Mouse (Mus musculus) right cerebral cortex, adult 18-20 months (tissue): ENCODE measurements at regions not wholly inside any gene's neighbourhood (a gene's known extent, or its start where the extent isn't known, plus 50 kb on each side); places are given as distances from the start of the nearest gene placed in this dataset.

ENCODE experiments used
- DNase-seq: peaks from one replicate; pipeline ENCODE4 v3.0.0; 2022; ENCODE audit warnings: mixed read lengths

DNA sequence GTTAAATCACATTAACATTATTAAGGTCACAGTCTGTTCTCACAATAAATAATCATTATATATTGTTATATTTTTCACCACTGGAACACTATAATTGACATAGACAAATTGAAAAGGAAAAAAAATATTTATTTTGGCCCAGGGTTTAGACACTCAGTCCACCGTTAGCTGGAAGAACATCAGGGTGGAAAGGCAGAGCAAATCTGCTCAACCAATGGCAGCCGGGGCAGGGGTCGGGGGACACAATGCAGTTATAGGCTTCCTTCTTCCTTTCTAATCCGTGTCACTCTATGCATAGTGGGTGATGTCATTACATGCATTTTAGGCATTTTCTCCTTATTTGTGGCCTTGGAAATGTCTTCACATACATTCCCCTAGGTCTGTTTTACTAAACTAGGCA lies 552.8 kb upstream of the Tenm3 start:
- DNase-seq: no peak

DNA sequence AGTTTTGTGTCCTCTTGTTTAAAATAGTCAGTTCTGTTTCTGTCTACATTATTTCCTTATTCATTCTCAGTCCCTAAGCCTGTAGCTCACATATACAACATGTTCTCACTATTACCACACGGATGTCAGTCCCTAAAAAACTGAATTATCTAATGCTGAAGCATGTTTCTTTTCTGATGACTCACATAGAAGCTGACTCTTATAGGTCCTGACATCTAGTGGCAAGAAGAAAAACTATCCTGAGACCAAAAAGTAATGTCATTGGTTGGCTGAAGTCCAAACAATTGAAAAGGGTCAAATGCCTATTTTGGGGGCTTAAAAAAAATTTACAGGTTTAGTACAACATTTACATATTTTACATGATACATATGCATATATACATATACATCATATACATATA lies 551.3 kb upstream of the Tenm3 start:
- DNase-seq: no peak

DNA sequence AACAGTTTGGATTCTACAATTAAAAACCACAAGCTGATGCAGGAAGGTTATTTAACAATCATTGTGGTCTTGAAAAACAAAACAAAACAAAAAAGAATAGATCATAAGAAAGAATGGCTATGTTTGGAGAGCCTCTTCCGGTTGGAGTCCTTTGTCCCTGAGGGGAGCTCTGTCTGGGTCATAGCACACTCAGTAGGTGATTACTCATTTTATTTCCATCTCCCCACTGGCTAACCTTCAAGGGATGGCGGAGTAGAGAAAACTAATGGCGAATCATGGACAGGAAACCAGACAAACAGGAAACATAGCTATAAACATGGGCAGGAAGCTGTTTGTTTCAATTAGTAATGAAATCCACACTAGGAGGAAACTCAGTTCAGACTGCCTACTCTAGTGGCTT lies 545.8 kb upstream of the Tenm3 start:
- DNase-seq: no peak

DNA sequence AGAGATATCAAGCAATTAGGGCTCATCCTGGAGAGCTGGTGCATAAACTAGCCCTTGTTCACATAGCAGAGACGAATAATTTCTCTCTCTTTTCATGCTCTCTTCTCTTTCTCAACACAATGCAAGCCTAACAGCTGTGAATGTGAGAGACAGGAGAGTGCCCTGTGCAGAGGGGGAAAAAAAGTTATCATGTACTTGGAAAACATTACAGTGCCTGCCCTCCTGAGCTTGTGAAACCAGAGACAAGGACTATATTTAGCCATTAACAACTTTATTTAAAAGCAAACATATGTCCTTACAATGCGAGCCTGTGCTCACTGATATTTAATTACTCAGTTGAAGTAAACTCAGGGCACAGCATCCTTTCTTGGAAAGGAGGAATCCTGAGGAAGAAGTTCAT lies 543.8 kb upstream of the Tenm3 start:
- no peak for DNase-seq

DNA sequence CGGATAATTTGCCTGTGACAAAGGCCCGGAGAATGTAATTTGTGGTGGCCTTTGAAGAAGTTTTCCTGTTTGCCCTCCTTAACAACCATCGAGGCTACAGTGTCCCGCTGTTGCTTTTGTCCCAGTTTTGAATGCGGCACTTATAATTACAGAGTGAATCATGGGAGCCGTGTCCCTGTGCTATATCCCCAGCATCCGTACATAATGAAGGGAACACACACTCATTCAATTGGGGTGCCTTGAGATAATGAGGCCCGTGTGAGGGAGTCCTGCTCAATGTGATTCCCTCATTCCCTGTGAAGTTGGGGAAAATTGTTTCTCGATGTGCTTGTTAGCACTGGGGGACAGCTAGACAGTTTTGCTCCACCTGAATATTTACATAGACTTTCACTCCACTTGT lies 528.9 kb upstream of the Tenm3 start:
- DNase-seq: no peak

DNA sequence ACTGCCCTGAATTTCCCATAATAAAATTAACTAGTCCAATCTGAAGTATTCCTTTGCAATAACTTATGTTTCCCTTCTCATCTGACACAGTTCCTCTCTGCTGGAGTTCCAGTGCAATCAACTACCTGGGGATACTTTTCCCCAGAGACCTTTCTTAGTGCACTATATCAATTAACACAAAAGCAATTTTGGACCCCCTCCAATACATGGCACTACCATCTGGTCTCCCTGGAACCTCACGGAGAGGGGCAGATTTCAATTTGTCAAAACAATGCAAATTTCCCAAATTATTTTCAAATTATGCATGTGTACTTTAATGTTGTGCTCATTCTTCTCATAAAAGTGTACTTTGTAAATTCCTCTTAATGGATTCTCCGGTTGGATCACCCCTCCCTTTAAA lies 518.9 kb upstream of the Tenm3 start:
- DNase-seq: no peak

DNA sequence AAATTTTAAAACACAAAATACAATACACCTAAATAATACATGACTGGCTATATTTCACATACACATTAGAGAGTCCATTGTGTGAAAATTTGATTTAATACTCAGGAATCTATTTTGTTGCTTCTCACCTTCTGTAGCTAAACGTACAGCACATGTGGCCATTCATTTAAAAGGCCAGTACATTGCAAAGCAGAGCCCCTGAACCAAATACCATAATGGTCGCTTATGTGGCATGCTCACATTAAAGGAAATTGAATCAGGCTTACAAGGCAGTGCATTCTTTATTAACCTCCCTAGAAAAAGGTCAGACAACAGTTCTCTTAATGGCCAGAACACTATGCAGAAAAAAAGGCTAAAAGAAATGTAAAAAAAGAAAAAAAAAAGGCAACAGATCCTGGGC lies 517.7 kb upstream of the Tenm3 start:
- DNase-seq: no peak

DNA sequence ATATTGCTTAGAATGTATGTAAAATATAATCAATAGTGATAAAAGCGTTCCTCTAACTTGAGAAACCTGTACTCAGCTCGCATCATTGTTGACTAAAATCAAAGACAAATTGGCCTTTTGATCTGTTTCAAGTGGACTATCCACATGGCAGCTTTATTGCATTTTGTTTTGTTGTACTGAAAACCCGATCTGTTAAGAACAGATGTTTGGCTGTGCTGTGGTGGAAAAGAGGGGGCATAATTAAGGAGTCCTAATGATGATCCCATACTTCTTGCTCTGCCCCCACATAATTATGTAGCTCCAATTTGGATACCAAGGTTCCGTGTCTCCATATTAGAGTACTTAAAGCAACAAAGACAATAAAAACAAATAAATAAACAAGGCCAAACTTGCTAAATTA lies 516.4 kb upstream of the Tenm3 start:
- DNase-seq: no peak

DNA sequence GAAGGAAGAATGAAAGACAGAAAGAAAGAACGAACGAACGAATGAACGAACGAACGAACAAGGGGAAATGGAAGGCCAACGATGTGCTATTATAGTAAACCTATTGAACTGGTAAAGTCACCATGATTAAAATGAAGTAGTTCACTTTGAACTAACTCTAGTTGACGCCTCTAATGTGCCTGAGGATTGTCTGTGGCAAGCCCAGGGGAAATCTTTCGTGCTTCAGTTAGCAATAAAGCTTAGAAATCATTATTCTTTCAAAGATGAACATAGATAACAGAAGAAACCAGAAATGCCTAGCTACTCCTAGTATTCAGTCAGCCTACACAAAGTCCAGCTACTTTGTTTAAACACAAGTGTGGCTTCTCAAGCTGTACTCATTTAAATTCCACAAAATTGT lies 515.9 kb upstream of the Tenm3 start:
- no peak for DNase-seq

DNA sequence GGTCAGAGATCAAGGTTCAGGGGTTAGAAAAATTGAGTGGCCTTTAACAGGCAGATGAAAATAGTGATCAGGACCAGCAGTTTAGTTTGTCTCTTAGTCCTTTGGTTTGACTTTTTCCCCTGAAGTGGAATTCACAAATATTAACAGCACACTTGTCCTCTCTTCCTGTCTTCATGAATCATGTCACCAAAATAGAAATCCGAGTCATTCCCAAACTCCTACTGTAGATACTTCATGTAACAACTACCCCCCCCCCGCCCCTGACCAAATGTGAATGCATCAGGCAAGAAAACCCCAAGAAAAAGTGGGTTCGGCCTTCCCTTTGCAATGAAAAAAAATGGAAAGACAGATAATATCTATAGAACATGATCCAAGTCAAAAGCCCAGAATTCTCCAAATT lies 504.9 kb upstream of the Tenm3 start:
- no peak for DNase-seq

DNA sequence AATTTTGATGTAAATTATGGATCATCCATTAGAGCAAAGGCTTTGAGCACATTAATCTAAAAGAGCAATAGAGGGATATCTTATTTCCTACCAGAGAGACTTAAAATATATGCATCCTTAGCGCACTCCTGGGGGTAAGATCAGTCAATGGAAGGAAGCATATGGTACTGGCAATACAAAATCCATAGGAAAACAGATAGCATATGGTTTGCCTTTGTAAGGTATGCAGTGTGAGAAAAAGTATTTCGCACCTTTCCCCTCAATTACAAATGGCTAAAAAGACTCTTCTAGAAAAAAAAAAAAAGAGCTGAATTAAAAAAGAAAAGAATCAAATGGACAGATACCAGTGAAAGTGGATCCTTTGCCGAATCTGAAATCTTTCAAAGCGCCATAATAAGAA lies 495.0 kb upstream of the Tenm3 start:
- no peak for DNase-seq

DNA sequence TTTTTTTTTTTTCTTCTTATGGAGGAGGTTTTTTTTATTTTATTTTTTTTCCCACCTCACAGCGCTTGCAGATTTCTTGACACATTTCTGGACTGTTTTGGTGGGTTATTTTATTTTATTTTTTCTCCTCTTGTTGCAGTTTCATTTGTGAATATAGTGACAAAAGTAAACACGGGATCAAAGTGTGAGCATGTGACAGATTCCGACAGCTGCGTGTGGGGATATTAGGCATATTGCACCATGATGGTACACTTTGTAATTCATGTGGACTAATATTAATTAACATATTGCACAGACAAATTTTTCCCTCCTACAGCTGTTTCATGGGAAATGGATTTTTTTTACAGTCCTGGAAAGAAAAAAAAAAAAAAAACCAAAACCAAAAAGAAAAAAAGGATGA lies 483.2 kb upstream of the Tenm3 start:
- DNase-seq: no peak

DNA sequence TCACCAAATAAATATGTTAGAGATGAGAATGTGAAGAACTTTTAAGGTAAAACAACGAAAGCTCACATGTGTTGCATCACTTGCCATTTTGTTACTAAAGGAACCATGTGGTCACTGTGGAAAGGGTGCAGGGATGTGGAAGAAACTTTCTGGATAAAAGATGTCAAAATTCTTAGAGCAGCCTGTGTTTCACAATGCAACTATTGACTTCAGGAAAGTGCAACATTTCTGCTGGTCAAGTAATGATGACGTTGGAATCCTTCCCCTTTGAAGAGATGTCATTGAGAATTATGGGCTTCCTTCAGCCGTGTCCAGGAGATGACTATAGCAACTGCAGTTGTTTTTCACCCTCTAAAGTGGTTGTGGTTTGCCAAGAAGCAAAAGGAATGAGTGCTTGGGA lies 477.7 kb upstream of the Tenm3 start:
- DNase-seq: no peak

DNA sequence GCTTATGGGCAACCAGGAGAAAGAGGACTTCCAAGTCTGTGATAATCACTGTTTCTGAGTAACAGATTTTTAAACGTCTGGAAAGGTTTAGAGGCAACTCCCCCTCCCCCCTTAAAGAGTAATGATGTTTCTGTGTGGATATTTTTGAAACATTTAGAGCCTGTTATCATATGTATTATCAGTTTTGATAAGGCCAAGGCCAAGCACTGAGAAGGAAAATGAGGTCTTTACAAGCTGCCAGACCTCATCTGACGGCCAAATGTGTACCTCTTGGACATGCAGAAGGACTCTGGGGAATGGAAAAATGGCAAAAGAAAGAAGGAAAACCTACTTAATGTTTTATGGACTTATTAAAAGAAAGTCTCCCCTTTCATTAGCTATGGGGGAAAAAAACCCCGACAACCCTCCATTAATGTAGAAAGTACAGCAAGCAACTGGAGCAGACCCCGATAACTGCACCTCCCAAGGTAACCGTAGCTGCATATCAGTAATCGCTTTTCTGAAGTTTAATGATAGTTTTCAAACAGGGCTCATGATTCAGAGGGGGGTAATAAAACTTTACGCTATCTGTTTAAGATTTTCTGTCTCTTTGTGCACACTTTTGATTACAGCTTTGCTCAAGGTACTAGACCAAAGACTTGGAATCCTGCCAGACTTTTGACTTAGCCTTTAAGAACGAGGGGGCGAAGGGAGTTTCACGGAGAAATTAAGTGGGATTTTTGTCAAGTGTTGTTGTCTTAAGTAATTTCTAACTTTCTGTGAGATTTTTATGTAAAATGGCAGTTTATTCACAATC lies 469.9 kb upstream of the Tenm3 start:
- no peak for DNase-seq

DNA sequence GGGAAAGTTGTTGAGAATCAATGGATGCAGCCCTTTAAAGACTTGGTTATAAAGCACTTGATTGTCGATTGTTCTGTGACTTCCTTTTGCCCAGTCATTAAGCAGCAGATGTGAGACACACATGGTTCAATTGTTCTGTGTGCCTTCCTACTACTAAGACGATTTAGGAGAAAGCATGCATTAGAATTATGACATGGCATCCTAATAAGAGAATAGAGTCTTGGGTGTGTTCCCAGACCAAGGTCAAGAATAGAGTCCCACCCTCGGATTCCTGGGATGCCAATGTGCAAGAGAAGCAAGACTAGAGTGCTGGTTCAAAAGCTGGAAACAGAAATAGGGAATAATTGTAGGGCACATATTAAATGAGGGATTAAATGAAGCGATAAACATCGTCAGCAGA lies 469.1 kb upstream of the Tenm3 start:
- no peak for DNase-seq

DNA sequence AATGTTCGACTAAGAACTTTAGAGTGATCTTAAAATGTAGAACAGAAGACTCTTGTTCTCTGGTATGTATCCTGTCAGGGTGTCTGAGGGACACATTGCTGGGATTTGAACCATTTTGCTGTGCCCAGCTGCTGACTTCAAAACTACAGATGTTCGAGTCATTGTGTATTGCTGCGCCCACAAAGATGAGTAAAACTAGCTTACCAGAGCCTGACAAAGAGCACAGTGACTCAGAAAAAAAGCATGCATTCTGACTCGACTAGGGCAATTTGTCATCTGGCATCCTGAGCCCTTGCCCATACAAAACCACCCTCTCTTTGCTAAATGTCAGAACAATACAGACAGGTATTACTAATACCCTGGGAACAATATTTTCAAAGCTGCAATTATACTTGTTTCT lies 438.6 kb upstream of the Tenm3 start:
- no peak for DNase-seq

DNA sequence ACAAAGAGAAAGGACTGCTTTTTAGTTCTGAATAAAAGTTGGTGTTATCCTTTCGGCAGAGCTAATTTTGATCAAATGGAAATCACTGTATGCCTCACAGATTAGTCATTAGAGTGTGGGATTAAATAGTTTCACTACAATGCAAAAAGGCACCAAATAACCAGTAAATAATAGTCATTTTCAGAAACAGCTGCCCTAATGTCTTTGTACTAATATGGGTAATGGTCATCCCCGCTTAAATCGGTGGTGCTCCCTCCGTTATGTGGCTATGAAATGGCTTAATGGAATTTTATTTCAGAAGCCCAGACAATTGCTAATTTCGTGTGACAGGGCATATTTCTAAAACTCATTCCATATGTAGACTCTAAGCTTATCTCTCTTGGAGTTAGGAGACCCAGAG lies 437.5 kb upstream of the Tenm3 start:
- no peak for DNase-seq

DNA sequence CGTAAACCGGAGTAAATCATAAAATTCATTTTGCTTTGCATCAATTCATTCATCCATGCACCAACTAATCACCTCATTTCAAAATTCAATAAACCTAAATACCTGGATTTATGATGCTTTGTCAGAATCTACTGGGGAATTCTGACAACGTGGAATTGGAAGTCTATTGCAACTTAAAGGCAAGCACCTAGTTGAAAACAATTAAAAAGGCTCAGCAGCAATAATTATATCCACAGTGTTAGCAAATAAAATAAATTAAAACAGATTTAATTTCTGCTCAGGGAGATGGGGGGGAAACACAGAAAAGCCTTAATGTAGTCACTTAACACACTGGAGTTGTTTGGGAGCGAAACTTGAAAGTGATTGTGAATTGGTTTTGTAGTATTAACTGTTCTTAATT lies 430.3 kb upstream of the Tenm3 start:
- DNase-seq: no peak

DNA sequence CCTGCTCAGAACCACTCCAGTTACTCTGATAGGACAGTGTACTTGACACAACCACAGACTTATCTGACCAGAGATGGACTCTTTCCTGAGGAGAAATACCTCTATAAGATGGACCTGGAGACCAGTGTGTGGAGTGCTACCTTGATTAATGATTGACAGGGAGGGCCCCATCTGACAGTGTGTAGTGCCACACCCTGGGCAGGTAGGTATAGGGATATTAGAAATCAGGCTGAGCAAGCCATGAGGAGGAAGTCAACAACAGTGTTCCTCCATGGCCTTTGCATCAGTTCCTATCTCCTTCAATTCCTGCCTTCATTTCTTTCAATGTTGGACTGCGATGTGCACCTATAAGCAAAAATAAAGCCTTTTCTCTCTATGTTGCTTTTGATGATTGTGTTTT lies 429.4 kb upstream of the Tenm3 start:
- no peak for DNase-seq

DNA sequence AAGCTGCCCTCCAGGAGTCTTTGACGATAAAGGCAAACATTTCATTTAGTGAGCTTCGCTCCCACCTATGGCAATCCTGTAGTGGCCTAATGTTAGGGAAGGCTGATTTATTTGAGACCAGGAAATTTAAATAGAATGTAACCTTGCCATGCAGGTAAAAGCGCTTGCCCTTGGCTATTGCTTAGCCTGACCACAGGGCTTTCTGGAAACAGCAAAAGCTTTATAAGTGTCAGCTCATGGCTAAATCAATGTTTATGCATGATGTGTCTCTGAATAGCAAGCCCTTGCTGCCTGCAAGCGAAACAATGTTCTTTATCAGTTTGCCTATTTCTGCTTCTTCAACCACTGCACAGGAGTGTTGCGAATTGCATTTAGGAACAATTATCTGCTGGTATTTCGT lies 419.7 kb upstream of the Tenm3 start:
- no peak for DNase-seq

DNA sequence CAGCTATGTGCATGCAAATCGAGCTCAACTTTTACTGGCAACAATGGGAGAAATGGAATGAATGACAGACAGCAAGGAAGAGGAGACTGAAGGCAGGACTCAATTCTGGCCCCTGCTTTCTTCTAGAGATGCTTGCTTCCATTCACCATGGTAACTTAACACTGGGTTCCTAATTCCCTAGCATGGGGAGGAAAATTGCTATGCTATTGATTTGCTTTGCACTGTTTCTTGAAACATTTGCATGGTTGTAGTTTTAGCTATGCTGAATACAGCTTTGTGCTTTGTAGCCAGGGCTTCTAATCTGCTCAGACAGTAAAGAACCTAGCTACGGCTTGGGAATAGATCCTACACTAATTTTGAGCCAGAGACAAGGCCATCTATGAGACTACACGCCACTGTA lies 419.0 kb upstream of the Tenm3 start:
- DNase-seq: no peak

DNA sequence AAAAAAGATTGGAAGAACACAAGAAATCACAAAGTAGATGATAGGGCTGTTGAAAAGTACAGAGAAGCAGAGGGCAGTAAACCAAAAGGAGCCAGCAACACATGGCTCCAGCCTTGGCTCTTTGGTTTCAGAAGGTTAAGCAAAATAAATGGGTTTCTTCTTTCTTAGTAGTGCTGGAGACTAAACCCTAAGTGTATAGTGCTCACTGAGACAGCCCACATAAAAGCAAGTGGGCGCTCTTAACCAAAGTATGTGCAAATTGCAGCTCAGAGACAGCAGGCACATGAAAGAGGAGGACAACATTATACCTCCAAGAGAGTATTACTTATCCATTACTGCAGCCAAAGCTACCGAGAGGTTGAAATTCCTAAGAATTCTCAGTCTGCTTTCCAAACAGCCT lies 412.2 kb upstream of the Tenm3 start:
- DNase-seq: no peak

DNA sequence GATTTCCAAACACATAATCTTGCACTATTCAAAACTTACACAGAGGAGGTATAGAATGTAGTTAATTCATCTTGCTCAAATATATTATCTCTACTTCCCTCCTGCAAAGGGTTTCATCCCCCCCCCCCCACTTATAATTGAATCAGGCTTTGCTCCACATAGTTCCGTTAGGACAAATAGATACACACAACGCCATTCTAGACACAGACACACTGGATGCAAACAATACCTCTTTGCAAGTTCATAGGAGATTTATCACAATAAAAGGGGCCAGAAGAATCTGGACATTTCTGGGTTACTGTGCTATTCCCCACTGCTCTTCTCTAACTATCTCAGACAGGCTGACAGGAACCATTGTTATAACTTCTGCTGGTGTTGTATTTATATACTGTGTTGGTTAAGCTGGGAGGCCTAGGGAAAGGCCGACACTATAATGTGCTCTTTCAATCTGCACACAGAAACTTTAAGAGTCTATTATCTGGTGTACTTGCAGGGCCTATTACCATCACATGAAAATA lies 410.6 kb upstream of the Tenm3 start:
- DNase-seq: no peak

DNA sequence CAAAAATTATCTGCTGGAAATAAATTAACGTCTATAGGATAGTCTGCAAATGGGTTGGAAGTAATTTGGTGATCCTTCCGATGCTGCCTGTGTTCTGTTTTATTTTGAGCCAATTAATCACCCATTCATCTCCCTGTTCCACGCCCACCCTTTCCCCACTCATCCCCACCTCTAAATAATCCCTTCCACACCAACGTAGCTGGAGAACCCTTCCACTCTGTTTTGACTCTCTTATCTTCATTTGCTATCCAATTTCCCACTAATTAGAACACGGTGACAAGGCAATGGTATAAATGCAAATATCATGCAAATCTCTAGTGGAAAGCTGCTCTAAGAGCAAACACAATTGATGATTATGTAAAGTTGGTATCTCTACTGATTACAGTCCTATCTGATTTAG lies 399.3 kb upstream of the Tenm3 start:
- no peak for DNase-seq

DNA sequence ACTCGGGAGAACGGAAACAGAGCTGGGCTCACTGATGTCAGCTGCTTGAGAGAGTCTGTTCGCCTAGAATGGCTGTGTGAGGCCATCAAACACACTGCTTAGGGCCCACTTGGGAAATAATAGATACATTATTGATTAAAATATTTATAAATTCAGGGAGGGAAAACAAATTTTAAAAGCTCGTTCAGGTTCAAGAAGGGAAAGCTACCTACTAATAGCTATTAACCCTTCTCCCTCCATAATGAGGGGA lies 393.0 kb upstream of the Tenm3 start:
- no peak for DNase-seq
